In the genomic region with DNA sequence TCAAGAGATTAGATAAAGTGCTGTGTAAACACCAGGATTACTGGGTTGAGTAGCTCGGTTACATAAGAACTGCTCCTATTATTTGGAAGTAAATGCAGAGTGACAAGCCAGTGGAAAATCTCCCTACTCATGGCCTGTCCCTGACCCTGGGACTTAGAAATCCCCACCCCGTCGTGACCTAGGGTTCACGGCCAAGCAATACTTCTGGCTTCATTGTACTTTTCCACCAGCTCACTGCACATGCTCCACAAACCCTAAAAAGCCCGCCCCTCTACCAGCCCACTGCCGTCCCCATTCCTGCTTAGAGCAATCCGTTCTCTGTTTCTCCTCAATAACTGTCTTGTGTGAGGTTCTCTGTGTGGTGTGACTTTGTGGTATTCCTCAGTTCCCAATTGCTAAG, we compare ENCODE assay signal across 34 mouse cellular contexts. TPM values are rescaled to one million over a fixed set of nuclear protein-coding genes. Genes with fewer than 3 reads are reported as not detected.
DNase-seq lines count a peak whose midpoint lies in the region; ATAC-seq and TF ChIP-seq lines count a peak whose summit lies in the region.
"Had no signal": no experiment of that assay in that cellular context is flagged by ENCODE, and none has a peak within 500 bp of the region (broad histone marks: within the 10 kb centered on the region; RNA-seq: fewer than 3 reads in every experiment).

No protein-coding gene starts in this region.

- no peak overlapping the region for H3K9ac ChIP-seq in lung, postnatal 0 days (replicated peaks; ENCODE audit: low read depth)
- H3K9ac ChIP-seq in CH12.LX (ENCODE audit: insufficient read depth, low read depth), result no peak overlapping the region
- H3K9ac ChIP-seq: forebrain, embryonic 13.5 days; hindbrain, embryonic 14.5 days had no signal

- no peak for ATAC-seq in lung, postnatal 0 days
- ATAC-seq: CD4-positive, CD25-positive, alpha-beta regulatory T cell, adult 4 months; forebrain, embryonic 13.5 days; forebrain, embryonic 16.5 days; hindbrain, postnatal 0 days; Patski had no signal

- H3K4me1 ChIP-seq in kidney, adult 2 months (ENCODE audit: control insufficient read depth, insufficient read depth, low read length), result no peaks in the 10 kb centered on the region
- H3K4me1 ChIP-seq in lung, postnatal 0 days (ENCODE audit: insufficient read depth, low read depth, low read length), result no peaks in the 10 kb centered on the region
- H3K4me1 ChIP-seq in CH12.LX (ENCODE audit: control insufficient read depth in 1 of 2, insufficient read depth in 2 of 2), result peaks cover 0 to 9% of the 10 kb centered on the region in 2 experiments; a peak in 2 of 4 replicates
- H3K4me1 ChIP-seq: forebrain, embryonic 10.5 days; forebrain, embryonic 13.5 days; hindbrain, embryonic 10.5 days had no signal

- H3K79me2 ChIP-seq in CH12.LX (replicated peaks; ENCODE audit: control insufficient read depth, extremely low read depth, insufficient read depth, poor library complexity, severe bottlenecking), result no peaks in the 10 kb centered on the region

- DNase-seq in kidney, adult 2 months, result peak; percentile 12
- no peak for DNase-seq in kidney, postnatal 14 days
- peak; percentile 35 for DNase-seq in lung, postnatal 36 days
- no peak for DNase-seq in lung, postnatal 0 days (ENCODE audit: low spot score)
- no peak for DNase-seq in CH12.LX (ENCODE audit: extremely low read depth)
- DNase-seq in ES-CJ7 (ENCODE audit: low read depth, low spot score), result peak; percentile 71
- DNase-seq in left cerebral cortex, postnatal 25 days (ENCODE audit: low spot score in 2 of 2), result no peak
- no peak for DNase-seq in gastrocnemius, postnatal 10 days
- DNase-seq: adrenal gland, adult 8-10 months; cerebellum, adult 18-20 months; cerebellum, adult 9-10 months; cerebellum, postnatal 14 days; gastrocnemius, postnatal 14 days; heart, adult 11 months had no signal

- no peak for TF ChIP-seq POLR2A in kidney, adult 2 months (IDR thresholded peaks at IDR 0.05; ENCODE audit: low read depth, low read length)
- no peak for TF ChIP-seq POLR2A in CH12.LX (IDR thresholded peaks at IDR 0.05; ENCODE audit: low read depth, low read length)

- no peaks in the 10 kb centered on the region for H3K36me3 ChIP-seq in kidney, adult 2 months (ENCODE audit: control insufficient read depth, insufficient read depth, low read length)
- H3K36me3 ChIP-seq in lung, postnatal 0 days (ENCODE audit: insufficient read depth, low read length), result no peaks in the 10 kb centered on the region
- no peaks in the 10 kb centered on the region for H3K36me3 ChIP-seq in CH12.LX (replicated peaks in 1 of 2; ENCODE audit: control insufficient read depth in 1 of 2, insufficient read depth in 1 of 2, low read length in 1 of 2)
- H3K36me3 ChIP-seq: forebrain, embryonic 10.5 days; G1E; hindbrain, embryonic 10.5 days had no signal

- TF ChIP-seq CTCF in kidney, adult 2 months (conservative IDR thresholded peaks at IDR 0.05; ENCODE audit: insufficient read depth, insufficient read length, low read depth, low read length), result no peak
- TF ChIP-seq CTCF in lung, postnatal 0 days (IDR thresholded peaks at IDR 0.05), result no peak
- TF ChIP-seq CTCF in CH12.LX (conservative IDR thresholded peaks at IDR 0.05 in 1 of 2, IDR thresholded peaks at IDR 0.05 in 1 of 2; ENCODE audit: low read depth in 2 of 2, low read length in 2 of 2), result no peak

- dilution Hi-C loops in CH12.LX (cut with MboI; ENCODE audit: extremely low pct_ligation_motif_present, extremely low pct_unique_long_range_greater_than_20kb, low sequenced_read_pairs), result no loop called here

- H3K9me3 ChIP-seq in lung, postnatal 0 days (ENCODE audit: low read length), result no peaks in the 10 kb centered on the region
- peaks cover 2% of the 10 kb centered on the region for H3K9me3 ChIP-seq in CH12.LX (replicated peaks; ENCODE audit: low read length)
- H3K9me3 ChIP-seq: forebrain, embryonic 13.5 days; G1E had no signal

- intact Hi-C loops in left cerebral cortex, postnatal 25 days (cut with DNase I), result no loop called here

- WGBS in kidney, adult 2 months, result 79% methylated on average over 7 of the region's 7 CpGs
- 53% methylated on average over 7 of the region's 7 CpGs for WGBS in lung, postnatal 0 days

- H3K4me2 ChIP-seq in lung, postnatal 0 days (replicated peaks; ENCODE audit: low read depth, low read length), result no peak overlapping the region
- no peak overlapping the region for H3K4me2 ChIP-seq in CH12.LX (ENCODE audit: insufficient read depth, low read depth, poor library complexity, severe bottlenecking)
- H3K4me2 ChIP-seq: forebrain, embryonic 13.5 days; heart, embryonic 11.5 days; hindbrain, embryonic 14.5 days had no signal

- no peak for TF ChIP-seq EP300 in lung, postnatal 0 days (IDR thresholded peaks at IDR 0.05)
- no peak for TF ChIP-seq EP300 in CH12.LX (IDR thresholded peaks at IDR 0.05; ENCODE audit: low read length)

- no peak for TF ChIP-seq RAD21 in CH12.LX (IDR thresholded peaks at IDR 0.05; ENCODE audit: low read depth, low read length)

- H3K27ac ChIP-seq in kidney, adult 2 months (ENCODE audit: insufficient read depth, low read depth, low read length), result no peak overlapping the region
- no peak overlapping the region for H3K27ac ChIP-seq in lung, postnatal 0 days (ENCODE audit: low read length)
- H3K27ac ChIP-seq in CH12.LX (ENCODE audit: insufficient read depth, low read depth), result no peak overlapping the region
- H3K27ac ChIP-seq: forebrain, embryonic 10.5 days; forebrain, embryonic 13.5 days; hindbrain, embryonic 10.5 days; hindbrain, embryonic 14.5 days; hindbrain, postnatal 0 days had no signal

- in situ Hi-C loops in CH12.LX (cut with MboI; ENCODE audit: low pct_ligation_motif_present, low pct_unique_long_range_greater_than_20kb, low sequenced_read_pairs), result no loop called here

- H3K4me3 ChIP-seq in kidney, adult 2 months (ENCODE audit: insufficient read depth, low read depth, low read length), result no peak overlapping the region
- no peak overlapping the region for H3K4me3 ChIP-seq in lung, postnatal 0 days (ENCODE audit: low read depth, low read length)
- no peak overlapping the region for H3K4me3 ChIP-seq in CH12.LX (replicated peaks in 1 of 3; ENCODE audit: low read depth in 2 of 3, low read length in 2 of 3, poor library complexity in 1 of 3)
- H3K4me3 ChIP-seq: forebrain, embryonic 10.5 days; forebrain, embryonic 13.5 days; hindbrain, embryonic 10.5 days had no signal

- no peaks in the 10 kb centered on the region for H3K27me3 ChIP-seq in kidney, adult 2 months (replicated peaks; ENCODE audit: control insufficient read depth, insufficient read depth, low read length)
- H3K27me3 ChIP-seq in lung, postnatal 0 days (replicated peaks; ENCODE audit: insufficient read depth, low read length), result no peaks in the 10 kb centered on the region
- H3K27me3 ChIP-seq in CH12.LX (replicated peaks), result peaks cover 32% of the 10 kb centered on the region

TF ChIP-seq in CH12.LX, 34 proteins besides CTCF, POLR2A, EP300 and RAD21:
- no peak for TF ChIP-seq MYC (IDR thresholded peaks at IDR 0.05; ENCODE audit: low read depth, low read length)
- no peak for TF ChIP-seq BHLHE40 (IDR thresholded peaks at IDR 0.05; ENCODE audit: low read depth, low read length)
- TF ChIP-seq NRF1 (IDR thresholded peaks at IDR 0.05; ENCODE audit: low read depth, low read length), result peak; percentile 56; the same call in 1 of the 2 replicates
- TF ChIP-seq ELF1 (IDR thresholded peaks at IDR 0.05; ENCODE audit: low read depth, low read length), result no peak
- TF ChIP-seq NELFE (IDR thresholded peaks at IDR 0.05; ENCODE audit: low read depth, low read length), result no peak
TF ChIP-seq in CH12.LX: peak in this region for 1.

RNA-seq across cellular contexts. Expression of a gene that starts 18.9 kb away (rescaled TPM):
- polyA plus RNA-seq in kidney, adult 2 months (2012; rRNA removed), result 6.4 and 8.1 TPM in 2 replicates
- 2.1 and 2.5 TPM in 2 replicates for polyA plus RNA-seq in lung, postnatal 0 days (2015; fragmentation: Nextera tagmentation; extraction: Ambion mirVana)
- total RNA-seq in CH12.LX (2012; rRNA removed), result 0.89 and 0.97 TPM in 2 replicates
- total RNA-seq in CH12.LX (2014; rRNA removed), result 0.46 and 0.69 TPM in 2 replicates
- 0.38 and 0.53 TPM in 2 replicates for polyA plus RNA-seq in CH12.LX (2012; ENCODE audit: insufficient read length, low read depth)
- total RNA-seq in left cerebral cortex, postnatal 25 days (2021), result 1 to 10 TPM; 3.5 to 3.9 TPM
- 1 to 10 TPM; 5.0 to 6.8 TPM for total RNA-seq in gastrocnemius, postnatal 10 days (2021)

RNA-seq across cellular contexts. Expression of a gene that starts 22.3 kb away (rescaled TPM):
- 0.43 and 0.66 TPM in 2 replicates for polyA plus RNA-seq in kidney, adult 2 months (2012; rRNA removed)
- polyA plus RNA-seq in lung, postnatal 0 days (2015; fragmentation: Nextera tagmentation; extraction: Ambion mirVana), result 0.23 and 0.27 TPM in 2 replicates
- total RNA-seq in CH12.LX (2012; rRNA removed), result under 0.01 and 0.04 TPM in 2 replicates
- total RNA-seq in CH12.LX (2014; rRNA removed), result not detected in 2 replicates
- polyA plus RNA-seq in CH12.LX (2012; ENCODE audit: insufficient read length, low read depth), result 0.07 and 0.12 TPM in 2 replicates
- total RNA-seq in left cerebral cortex, postnatal 25 days (2021), result 100 to 1,000 TPM; 571 to 587 TPM
- 1 to 10 TPM; 2.0 to 2.7 TPM for total RNA-seq in gastrocnemius, postnatal 10 days (2021)

RNA-seq across cellular contexts. Expression of a gene that starts 26.5 kb away (rescaled TPM):
- polyA plus RNA-seq in kidney, adult 2 months (2012; rRNA removed), result not detected in 2 replicates
- polyA plus RNA-seq in lung, postnatal 0 days (2015; fragmentation: Nextera tagmentation; extraction: Ambion mirVana), result not detected in 2 replicates
- not detected in 2 replicates for total RNA-seq in CH12.LX (2012; rRNA removed)
- not detected in 2 replicates for total RNA-seq in CH12.LX (2014; rRNA removed)
- polyA plus RNA-seq in CH12.LX (2012; ENCODE audit: insufficient read length, low read depth), result not detected in 2 replicates
- not detected for total RNA-seq in left cerebral cortex, postnatal 25 days (2021)
- total RNA-seq in gastrocnemius, postnatal 10 days (2021), result not detected
- total RNA-seq: adrenal gland, adult 8-10 months; adrenal gland, postnatal 36 days; G1E; gastrocnemius, adult 18-20 months; gastrocnemius, postnatal 14 days; gastrocnemius, postnatal 4 days; heart, adult 8-10 months; heart, postnatal 25 days; hindbrain, postnatal 0 days had no signal
- polyA plus RNA-seq: C2C12; CD4-positive, CD25-positive, alpha-beta regulatory T cell, adult 4 months; embryonic facial prominence, embryonic 14.5 days; forebrain, embryonic 10.5 days; forebrain, embryonic 13.5 days; forebrain, embryonic 16.5 days; G1E; heart, embryonic 11.5 days; heart, embryonic 14.5 days; heart, postnatal 0 days; hindbrain, embryonic 10.5 days; hindbrain, embryonic 14.5 days; hindbrain, postnatal 0 days; Patski had no signal

RNA-seq across cellular contexts. Expression of a gene that starts 30.6 kb away (rescaled TPM):
- not detected in 2 replicates for polyA plus RNA-seq in kidney, adult 2 months (2012; rRNA removed)
- not detected in 2 replicates for polyA plus RNA-seq in lung, postnatal 0 days (2015; fragmentation: Nextera tagmentation; extraction: Ambion mirVana)
- total RNA-seq in CH12.LX (2012; rRNA removed) (0.08 TPM in 1 of 2 replicates, not detected in the other), CH12.LX (2014; rRNA removed) (not detected in 2 replicates)
- polyA plus RNA-seq in CH12.LX (2012; ENCODE audit: insufficient read length, low read depth), result 0.33 and 0.57 TPM in 2 replicates
- total RNA-seq in left cerebral cortex, postnatal 25 days (2021), result not detected
- total RNA-seq in gastrocnemius, postnatal 10 days (2021), result not detected
- total RNA-seq: adrenal gland, adult 8-10 months; adrenal gland, postnatal 36 days; G1E; gastrocnemius, adult 18-20 months; gastrocnemius, postnatal 14 days; gastrocnemius, postnatal 4 days; heart, adult 8-10 months; heart, postnatal 25 days; hindbrain, postnatal 0 days had no signal
- polyA plus RNA-seq: C2C12; CD4-positive, CD25-positive, alpha-beta regulatory T cell, adult 4 months; embryonic facial prominence, embryonic 11.5 days; forebrain, embryonic 10.5 days; forebrain, embryonic 16.5 days; G1E; heart, embryonic 11.5 days; heart, embryonic 14.5 days; heart, postnatal 0 days; hindbrain, embryonic 14.5 days; Patski had no signal

RNA-seq across cellular contexts. Expression of a gene that starts 41.2 kb away (rescaled TPM):
- 39.4 and 47.9 TPM in 2 replicates for polyA plus RNA-seq in kidney, adult 2 months (2012; rRNA removed)
- 45.2 and 51.3 TPM in 2 replicates for polyA plus RNA-seq in lung, postnatal 0 days (2015; fragmentation: Nextera tagmentation; extraction: Ambion mirVana)
- total RNA-seq in CH12.LX (2012; rRNA removed) (44.4 and 64.0 TPM in 2 replicates), CH12.LX (2014; rRNA removed) (67.0 and 69.6 TPM in 2 replicates)
- polyA plus RNA-seq in CH12.LX (2012; ENCODE audit: insufficient read length, low read depth), result 91.0 and 96.1 TPM in 2 replicates
- 10 to 100 TPM; 72.5 to 73.5 TPM for total RNA-seq in left cerebral cortex, postnatal 25 days (2021)
- 10 to 100 TPM; 23.7 to 35.0 TPM for total RNA-seq in gastrocnemius, postnatal 10 days (2021)

Comparison
In these comparisons a context has a peak if more than half of its experiments do, and no peak if none do; other contexts are left out.
1. DNase-seq: peak in kidney, adult 2 months (single experiment), lung, postnatal 36 days (single experiment) and ES-CJ7 (single experiment); none in kidney, postnatal 14 days (single experiment), lung, postnatal 0 days (single experiment), CH12.LX (single experiment), left cerebral cortex, postnatal 25 days (0 of 2) and gastrocnemius, postnatal 10 days (single experiment).
2. RNA of a gene that starts 22.3 kb away (total RNA-seq): 571 to 587 TPM in left cerebral cortex, postnatal 25 days; 2.0 to 2.7 TPM in gastrocnemius, postnatal 10 days and under 0.01 to 0.04 TPM in CH12.LX; every median in the first group is over 100 times any median in the second.